Mouse (Mus musculus) mesoderm, embryonic 11.5 days (tissue): ENCODE results near the gene Spc25.

ENCODE experiments used
- DNase-seq: peaks from one replicate; pipeline ENCODE4 v3.0.0-alpha.2; 2012; ENCODE audit warnings: low read depth, low spot score

The Spc25 gene

GRCm38 (mm10) chr2:69205791-69206351, at the start of gene Spc25:
Spc25 (minus strand) TSS chr2:69206194.
- peak; percentile 97 for DNase-seq

GRCm38 (mm10) chr2:69248221-69248755, 42.3 kb upstream of the Spc25 start:
- no peak for DNase-seq

- DNase-seq = no peak
Observed at GRCm38 (mm10) chr2:69247081-69247480, 41.1 kb upstream of the Spc25 start.

DNA sequence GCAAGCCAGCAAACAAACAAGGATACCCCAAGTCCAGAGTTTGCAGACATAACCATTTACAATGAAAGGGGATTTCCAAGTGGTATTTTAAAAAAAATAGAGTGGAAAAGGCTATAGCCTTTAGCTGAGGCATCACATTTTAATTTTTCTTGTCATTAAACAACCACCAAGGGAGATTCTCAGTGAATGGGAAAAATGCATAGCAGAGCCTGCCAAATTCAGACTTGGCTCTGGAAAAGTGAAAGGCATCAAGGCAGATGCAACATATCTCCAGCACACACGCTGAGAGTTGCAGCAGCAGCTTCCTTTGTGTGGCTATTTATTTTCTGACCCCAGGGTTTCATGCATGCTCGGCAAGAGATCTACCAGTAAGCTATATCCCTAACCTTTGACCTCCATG, 38.9 kb upstream of the Spc25 start:
- DNase-seq = no peak

DNA sequence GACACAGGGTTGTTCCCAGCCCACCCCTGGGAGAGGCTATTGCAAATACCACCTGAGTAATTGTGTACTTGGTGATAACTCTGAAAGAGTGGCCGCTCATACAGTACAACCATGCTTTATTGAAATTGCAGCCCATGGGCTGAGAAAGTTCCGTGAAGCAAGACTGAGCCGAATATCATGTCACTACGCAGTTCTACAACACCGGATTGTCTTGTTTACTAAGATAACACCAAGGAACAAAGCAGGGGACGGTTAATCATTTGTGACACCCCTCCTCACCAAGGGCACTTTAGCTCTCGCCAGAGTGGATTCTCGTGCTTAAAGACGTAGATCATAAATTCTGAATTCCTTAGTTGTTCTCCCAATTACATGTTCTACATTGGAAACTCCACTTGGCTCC, 33.3 kb upstream of the Spc25 start:
- DNase-seq = no peak

DNA sequence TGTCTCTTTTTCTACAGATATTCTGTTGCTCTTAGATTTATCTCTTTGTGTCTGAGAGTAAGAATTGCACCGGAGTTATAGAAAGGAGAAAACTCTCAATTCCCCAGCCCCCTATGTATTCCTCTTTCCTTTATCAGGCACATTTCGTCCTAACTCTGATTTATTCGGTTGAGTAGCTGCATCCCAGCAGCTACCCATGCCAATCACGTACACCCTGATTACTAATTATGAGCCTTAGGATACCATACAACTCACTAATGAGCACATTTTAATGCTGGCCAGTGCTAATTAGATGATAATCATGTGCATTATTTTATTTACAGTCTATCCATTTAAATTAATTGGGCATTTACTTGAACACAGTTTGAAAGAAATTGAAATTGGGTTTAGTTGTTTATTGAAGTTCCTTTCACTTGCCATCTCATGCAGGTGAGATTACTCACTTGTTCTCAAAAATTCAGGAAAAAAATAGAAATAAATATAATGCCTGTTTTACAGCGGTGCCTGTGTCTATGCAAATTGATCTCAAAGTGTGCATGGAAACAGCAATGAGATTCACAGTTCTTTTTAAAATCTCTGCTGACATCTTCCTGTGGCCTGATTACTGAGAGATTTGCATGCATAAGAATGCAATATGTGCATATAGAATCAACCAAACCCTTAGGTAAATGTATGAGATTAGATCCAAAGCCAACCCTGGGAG, 29.1 kb upstream of the Spc25 start:
- DNase-seq = no peak

DNA sequence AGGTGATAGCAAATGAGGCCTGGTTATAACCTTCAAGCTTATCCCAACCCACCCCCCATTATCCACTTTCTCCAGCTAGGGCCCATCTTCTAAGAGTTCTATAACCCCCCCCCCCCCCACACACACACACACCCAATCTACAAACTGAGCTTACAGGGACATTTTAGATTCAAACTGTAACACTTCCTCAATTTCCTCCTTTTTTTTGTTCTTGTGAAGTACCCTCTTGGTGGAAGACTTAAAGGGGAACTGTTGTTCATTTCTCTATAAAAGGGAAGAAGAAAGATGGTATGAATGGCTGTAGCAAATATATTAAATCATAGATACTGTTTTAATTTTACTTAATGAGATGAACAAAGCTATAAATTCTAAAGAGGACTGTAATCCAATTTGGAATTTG, 26.1 kb upstream of the Spc25 start:
- DNase-seq = no peak

- DNase-seq = no peak
Observed at GRCm38 (mm10) chr2:69230137-69230536, 24.1 kb upstream of the Spc25 start.

DNA sequence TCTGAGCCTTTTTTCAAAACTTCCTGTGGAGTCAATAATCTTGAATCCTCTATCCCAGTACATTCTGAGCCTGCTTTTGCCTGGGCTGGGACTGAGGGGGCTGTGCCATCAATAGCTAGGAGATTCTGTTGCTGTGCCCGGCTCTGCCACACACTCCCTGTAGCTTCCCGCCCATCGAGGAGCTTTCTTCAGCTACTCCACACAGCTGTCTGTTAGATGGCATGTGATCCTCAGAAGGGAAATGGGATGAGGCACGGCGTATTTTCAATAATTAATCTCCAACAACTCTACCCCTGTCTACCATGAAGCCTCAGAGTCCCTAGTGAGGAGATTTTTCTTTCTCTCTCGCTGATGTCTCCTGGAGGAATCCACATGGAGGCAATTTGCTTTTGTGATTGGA, 22.6 kb upstream of the Spc25 start:
- DNase-seq = no peak

DNA sequence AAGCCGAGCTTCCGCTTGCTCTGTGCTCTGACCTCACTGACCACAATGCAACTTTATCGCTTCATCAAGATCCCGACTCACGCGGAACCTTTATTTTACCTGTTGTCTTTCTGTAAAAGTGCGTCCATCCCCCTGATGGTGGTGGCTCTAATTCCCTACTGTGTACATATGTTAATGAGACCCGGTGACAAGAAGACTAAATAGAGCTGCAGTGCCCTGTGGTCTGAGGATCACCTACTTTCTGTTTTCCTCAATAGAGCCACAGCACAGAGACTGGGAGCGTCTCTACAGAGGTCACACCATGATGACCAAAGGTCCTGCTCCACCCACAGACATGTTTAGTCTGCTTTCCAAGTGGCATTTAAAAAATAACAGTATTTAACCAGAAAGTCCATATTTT, 20.9 kb upstream of the Spc25 start:
- no peak for DNase-seq

DNA sequence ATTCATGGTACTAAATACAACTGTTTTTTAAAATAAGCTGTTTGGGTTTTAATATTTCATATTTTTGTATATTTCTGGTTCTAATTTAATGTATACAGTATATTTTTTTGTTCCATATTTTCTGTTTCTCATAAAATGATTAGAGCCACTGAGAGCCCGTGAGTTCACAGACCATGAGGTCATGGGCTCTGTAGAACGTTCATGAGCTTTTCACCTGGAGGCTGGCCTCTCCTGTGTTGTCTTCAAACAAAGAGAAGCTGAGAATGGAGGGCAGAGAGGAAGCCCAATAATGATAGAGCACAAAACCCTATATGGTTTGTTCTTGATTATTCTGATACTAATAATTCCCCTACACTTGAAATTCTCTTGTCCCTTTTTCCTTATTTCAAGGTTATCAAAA, 18.7 kb upstream of the Spc25 start:
- no peak for DNase-seq

- DNase-seq = no peak
Observed at GRCm38 (mm10) chr2:69222815-69223214, 16.8 kb upstream of the Spc25 start.

- DNase-seq = no peak
Observed at GRCm38 (mm10) chr2:69221868-69222416, 15.9 kb upstream of the Spc25 start.

DNA sequence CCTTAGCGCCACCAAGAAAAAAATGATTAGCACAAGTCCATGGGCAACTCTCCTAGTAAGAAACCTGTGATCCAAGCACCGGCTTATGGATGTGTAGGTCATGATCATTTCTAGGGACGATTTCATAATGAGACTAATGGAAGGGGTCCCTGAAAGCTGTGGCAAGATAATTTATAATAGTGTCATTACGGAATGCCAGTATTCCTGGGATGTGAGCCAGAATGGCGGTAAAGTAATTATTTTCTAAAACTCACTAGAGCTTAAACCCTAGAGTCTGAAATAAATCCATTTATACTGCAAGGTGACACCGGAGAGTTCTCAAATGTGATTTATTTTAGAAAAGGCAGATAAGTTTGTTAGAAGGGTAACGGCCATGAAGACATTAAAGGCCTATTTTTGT, 9.2 kb upstream of the Spc25 start:
- DNase-seq = peak; percentile 34

DNA sequence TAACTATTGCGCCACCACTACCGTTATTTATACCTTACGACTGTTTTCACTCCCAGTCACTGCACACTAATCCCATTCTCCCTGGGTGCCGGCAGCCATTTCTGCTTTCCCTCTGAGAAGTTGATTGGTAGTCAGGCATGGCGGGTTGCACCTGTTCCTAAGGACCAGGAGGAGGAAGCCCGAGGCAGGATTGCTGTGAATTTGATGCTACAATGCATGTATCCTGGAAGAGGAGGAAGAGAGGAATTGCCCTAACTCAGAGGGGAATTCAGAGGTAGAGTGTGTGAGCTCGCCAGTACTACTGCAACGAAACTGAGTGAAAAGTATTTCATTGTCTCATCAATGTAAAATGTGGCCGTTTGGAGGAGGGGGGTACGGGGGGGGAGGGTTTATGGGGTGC, 6.7 kb upstream of the Spc25 start:
- DNase-seq = no peak

- DNase-seq = no peak
Observed at GRCm38 (mm10) chr2:69210773-69211172, 4.8 kb upstream of the Spc25 start, which contains the start of gene G6pc2. G6pc2 (plus strand) TSS chr2:69211073.

DNA sequence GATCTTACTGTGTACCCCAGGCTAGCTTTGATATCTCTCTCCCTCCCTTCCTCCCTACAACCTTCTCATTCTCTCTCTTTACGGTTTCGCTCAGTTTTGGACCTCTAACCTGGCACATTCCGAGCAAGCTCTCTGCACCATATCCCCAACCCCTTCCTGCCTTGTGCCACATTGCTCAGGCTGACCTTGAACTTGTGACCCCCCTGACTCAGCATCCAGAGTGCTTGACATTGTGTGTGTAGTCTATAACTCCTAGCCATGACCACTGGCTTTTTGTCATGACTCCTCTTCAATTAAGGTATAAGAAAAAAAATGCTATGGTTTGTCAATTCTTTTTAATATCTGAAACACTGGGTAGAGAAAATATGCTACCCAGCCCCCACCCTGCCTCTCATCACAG, 3.7 kb upstream of the Spc25 start:
- no peak for DNase-seq

GRCm38 (mm10) chr2:69206523-69206922, 529 bp upstream of the Spc25 start:
- no peak for DNase-seq

GRCm38 (mm10) chr2:69205185-69205584, 809 bp downstream of the Spc25 start:
- DNase-seq = no peak

DNA sequence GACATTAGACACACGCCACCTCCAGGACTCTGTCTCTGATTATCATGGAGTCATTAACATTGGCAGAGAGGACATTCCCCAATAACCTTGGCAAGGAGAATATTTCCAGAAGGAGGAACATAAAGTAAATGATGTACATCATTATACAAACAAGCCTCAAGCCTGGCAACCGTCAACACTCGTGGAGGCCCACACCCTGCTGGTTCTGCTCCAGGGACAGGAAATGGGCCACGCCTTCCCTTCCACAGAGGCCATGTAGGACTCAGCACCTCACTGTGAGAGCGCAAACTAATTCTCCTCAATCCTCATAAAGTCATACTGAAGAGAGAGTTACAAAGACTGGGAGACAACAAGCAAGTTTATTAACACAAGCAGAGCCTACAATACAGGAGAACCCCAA, 12.4 kb downstream of the Spc25 start:
- DNase-seq = no peak

GRCm38 (mm10) chr2:69191059-69191458, 14.9 kb downstream of the Spc25 start:
- DNase-seq = no peak

- DNase-seq = no peak
Observed at GRCm38 (mm10) chr2:69189222-69189621, 16.8 kb downstream of the Spc25 start.

- no peak for DNase-seq
Observed at GRCm38 (mm10) chr2:69188732-69189131, 17.3 kb downstream of the Spc25 start.
